Mouse (Mus musculus): Measurements from ENCODE around the gene Mgp. TPM values are rescaled to one million over a fixed set of nuclear protein-coding genes. Genes with fewer than 3 reads are reported as not detected.

The Mgp gene
- polyA plus RNA-seq, 1 experiment from 2014 or later: 8.2 TPM

GRCm38 (mm10) chr6:136900369-136901009 lies 24.9 kb upstream of the Mgp start:
- H3K4me3 ChIP-seq (replicated peaks; ENCODE audit: low read length): no peak overlapping the region
- no peak for ATAC-seq
- H3K27me3 ChIP-seq (replicated peaks; ENCODE audit: control insufficient read depth, insufficient read depth, low read length): no peaks in the 10 kb centered on the region
- WGBS: 85% methylated on average over 4 of the region's 4 CpGs
- H3K9ac ChIP-seq (replicated peaks; ENCODE audit: low read depth, low read length): no peak overlapping the region
- no peaks in the 10 kb centered on the region for H3K36me3 ChIP-seq (ENCODE audit: control insufficient read depth, insufficient read depth)
- no peaks in the 10 kb centered on the region for H3K9me3 ChIP-seq (ENCODE audit: control insufficient read depth, low read length)
- no peak overlapping the region for H3K4me2 ChIP-seq (ENCODE audit: low read length)
- no peaks in the 10 kb centered on the region for H3K4me1 ChIP-seq (replicated peaks; ENCODE audit: control insufficient read depth, insufficient read depth, low read length)
- no peak overlapping the region for H3K27ac ChIP-seq (ENCODE audit: low read length)

DNA sequence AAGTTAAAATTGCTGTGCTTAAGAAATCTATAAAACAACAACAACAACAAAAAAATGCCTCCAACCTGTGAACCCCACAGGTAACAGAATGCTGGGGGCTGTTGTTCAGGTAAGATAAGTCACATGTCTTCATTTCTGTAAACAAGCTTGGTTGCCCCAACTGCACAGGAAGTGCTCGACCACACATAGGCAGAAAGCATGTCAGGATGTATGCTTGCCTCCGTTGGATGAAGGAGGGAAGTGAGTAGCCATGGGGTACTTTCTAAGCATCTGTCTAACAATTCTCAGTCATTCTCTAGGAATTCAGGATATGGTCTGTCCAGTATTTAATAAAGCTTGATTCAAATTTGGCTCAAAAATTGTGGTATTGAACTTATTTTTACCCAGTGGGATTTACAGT lies 23.3 kb upstream of the Mgp start:
- H3K4me1 ChIP-seq (replicated peaks; ENCODE audit: control insufficient read depth, insufficient read depth, low read length): no peaks in the 10 kb centered on the region
- no peak overlapping the region for H3K9ac ChIP-seq (replicated peaks; ENCODE audit: low read depth, low read length)
- H3K4me3 ChIP-seq (replicated peaks; ENCODE audit: low read length): no peak overlapping the region
- no peak for ATAC-seq
- no peaks in the 10 kb centered on the region for H3K9me3 ChIP-seq (ENCODE audit: control insufficient read depth, low read length)
- 80% methylated on average over 2 of the region's 2 CpGs for WGBS
- no peak overlapping the region for H3K27ac ChIP-seq (ENCODE audit: low read length)
- no peaks in the 10 kb centered on the region for H3K36me3 ChIP-seq (ENCODE audit: control insufficient read depth, insufficient read depth)
- H3K4me2 ChIP-seq (ENCODE audit: low read length): no peak overlapping the region
- H3K27me3 ChIP-seq (replicated peaks; ENCODE audit: control insufficient read depth, insufficient read depth, low read length): no peaks in the 10 kb centered on the region

GRCm38 (mm10) chr6:136898222-136898621 lies 22.6 kb upstream of the Mgp start:
- WGBS: 67% methylated on average over 4 of the region's 4 CpGs
- no peaks in the 10 kb centered on the region for H3K9me3 ChIP-seq (ENCODE audit: control insufficient read depth, low read length)
- H3K4me3 ChIP-seq (replicated peaks; ENCODE audit: low read length): no peak overlapping the region
- H3K4me2 ChIP-seq (ENCODE audit: low read length): no peak overlapping the region
- no peak for ATAC-seq
- no peak overlapping the region for H3K9ac ChIP-seq (replicated peaks; ENCODE audit: low read depth, low read length)
- H3K4me1 ChIP-seq (replicated peaks; ENCODE audit: control insufficient read depth, insufficient read depth, low read length): no peaks in the 10 kb centered on the region
- no peak overlapping the region for H3K27ac ChIP-seq (ENCODE audit: low read length)
- H3K36me3 ChIP-seq (ENCODE audit: control insufficient read depth, insufficient read depth): no peaks in the 10 kb centered on the region
- H3K27me3 ChIP-seq (replicated peaks; ENCODE audit: control insufficient read depth, insufficient read depth, low read length): no peaks in the 10 kb centered on the region

- Histone ChIP-seq H3K4me2 (ENCODE audit: low read length) (no peak overlapping the region), H3K27ac (ENCODE audit: low read length) (no peak overlapping the region), H3K27me3 (replicated peaks; ENCODE audit: control insufficient read depth, insufficient read depth, low read length) (no peaks in the 10 kb centered on the region), H3K9me3 (ENCODE audit: control insufficient read depth, low read length) (no peaks in the 10 kb centered on the region), H3K9ac (replicated peaks; ENCODE audit: low read depth, low read length) (no peak overlapping the region), H3K36me3 (ENCODE audit: control insufficient read depth, insufficient read depth) (no peaks in the 10 kb centered on the region), H3K4me3 (replicated peaks; ENCODE audit: low read length) (no peak overlapping the region), H3K4me1 (replicated peaks; ENCODE audit: control insufficient read depth, insufficient read depth, low read length) (no peaks in the 10 kb centered on the region)
- no peak for ATAC-seq
- WGBS: 91% methylated on average over 4 of the region's 4 CpGs
These were observed 22.2 kb upstream of the Mgp start for GRCm38 (mm10) chr6:136897789-136898188.

DNA sequence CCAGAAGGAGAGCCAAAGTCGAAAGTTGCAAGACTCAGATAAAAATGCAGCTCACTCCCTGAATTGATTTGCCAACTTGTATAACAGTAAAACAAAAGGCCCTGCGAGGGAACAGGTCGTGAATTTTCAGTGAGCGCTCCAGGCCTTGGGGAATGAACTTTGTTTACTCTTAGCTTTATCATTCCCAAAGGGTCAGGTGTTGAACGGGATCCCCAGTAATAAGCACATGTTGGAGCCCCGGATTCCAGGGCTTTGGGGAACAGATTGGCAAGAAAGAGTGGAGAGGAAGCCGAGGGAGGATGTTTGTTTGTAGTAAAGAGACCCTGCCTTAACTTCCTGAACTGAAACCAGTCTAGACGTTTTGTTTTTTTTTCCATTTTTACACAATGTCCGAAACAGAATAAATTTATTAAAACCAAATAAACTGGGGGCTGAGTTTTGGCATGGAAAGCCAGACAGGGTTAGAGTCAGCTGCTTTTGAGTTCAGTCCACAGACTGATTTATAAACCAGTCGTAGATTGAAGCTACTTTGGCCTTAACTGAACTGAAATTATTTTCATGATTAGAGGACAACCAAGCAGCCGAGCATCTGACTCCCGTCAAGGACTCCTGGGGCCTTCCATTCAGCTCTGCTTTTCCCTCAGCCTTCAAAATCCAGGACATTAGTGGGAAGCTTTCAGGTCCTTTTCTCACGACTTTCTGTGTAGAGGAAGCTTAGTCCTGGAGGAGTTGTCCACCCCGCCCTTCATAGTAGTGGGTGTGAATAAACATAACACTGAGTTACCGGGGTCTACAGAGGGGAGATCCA lies 19.1 kb upstream of the Mgp start:
- 66% methylated on average over 15 of the region's 15 CpGs for WGBS
- H3K9ac ChIP-seq (replicated peaks; ENCODE audit: low read depth, low read length): no peak overlapping the region
- H3K4me3 ChIP-seq (replicated peaks; ENCODE audit: low read length): no peak overlapping the region
- ATAC-seq: no peak
- no peaks in the 10 kb centered on the region for H3K9me3 ChIP-seq (ENCODE audit: control insufficient read depth, low read length)
- no peak overlapping the region for H3K27ac ChIP-seq (ENCODE audit: low read length)
- no peaks in the 10 kb centered on the region for H3K27me3 ChIP-seq (replicated peaks; ENCODE audit: control insufficient read depth, insufficient read depth, low read length)
- H3K4me1 ChIP-seq (replicated peaks; ENCODE audit: control insufficient read depth, insufficient read depth, low read length): no peaks in the 10 kb centered on the region
- H3K4me2 ChIP-seq (ENCODE audit: low read length): no peak overlapping the region
- H3K36me3 ChIP-seq (ENCODE audit: control insufficient read depth, insufficient read depth): no peaks in the 10 kb centered on the region

DNA sequence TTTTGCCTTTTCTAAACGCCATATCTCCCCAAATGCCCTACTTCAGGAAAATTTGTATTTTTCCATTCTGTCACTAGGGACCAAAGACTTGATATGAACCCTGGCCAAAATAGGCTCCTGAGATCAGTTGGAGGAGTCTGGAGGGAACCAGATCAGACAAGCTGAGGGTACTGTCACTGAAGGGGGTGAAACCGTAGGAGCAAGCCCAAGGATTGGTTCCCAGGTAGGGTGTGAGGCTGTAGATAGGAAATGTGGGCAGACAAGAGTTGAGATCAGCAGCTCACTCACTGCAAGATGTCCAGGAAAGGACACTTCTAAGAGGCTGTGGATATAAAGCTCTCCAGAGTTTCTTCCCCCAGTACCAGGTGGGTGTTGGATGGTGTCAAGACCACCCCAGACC lies 16.4 kb upstream of the Mgp start:
- Histone ChIP-seq H3K27me3 (replicated peaks; ENCODE audit: control insufficient read depth, insufficient read depth, low read length) (no peaks in the 10 kb centered on the region), H3K4me2 (ENCODE audit: low read length) (no peak overlapping the region), H3K4me3 (replicated peaks; ENCODE audit: low read length) (no peak overlapping the region), H3K9ac (replicated peaks; ENCODE audit: low read depth, low read length) (no peak overlapping the region), H3K9me3 (ENCODE audit: control insufficient read depth, low read length) (no peaks in the 10 kb centered on the region), H3K27ac (ENCODE audit: low read length) (no peak overlapping the region), H3K36me3 (ENCODE audit: control insufficient read depth, insufficient read depth) (no peaks in the 10 kb centered on the region), H3K4me1 (replicated peaks; ENCODE audit: control insufficient read depth, insufficient read depth, low read length) (no peaks in the 10 kb centered on the region)
- ATAC-seq: no peak
- WGBS: 83% methylated on average over 2 of the region's 2 CpGs

- no peak overlapping the region for H3K4me2 ChIP-seq (ENCODE audit: low read length)
- no peak overlapping the region for H3K9ac ChIP-seq (replicated peaks; ENCODE audit: low read depth, low read length)
- WGBS: 92% methylated on average over 6 of the region's 6 CpGs
- ATAC-seq: no peak
- no peaks in the 10 kb centered on the region for H3K9me3 ChIP-seq (ENCODE audit: control insufficient read depth, low read length)
- H3K27me3 ChIP-seq (replicated peaks; ENCODE audit: control insufficient read depth, insufficient read depth, low read length): no peaks in the 10 kb centered on the region
- no peaks in the 10 kb centered on the region for H3K4me1 ChIP-seq (replicated peaks; ENCODE audit: control insufficient read depth, insufficient read depth, low read length)
- no peak overlapping the region for H3K27ac ChIP-seq (ENCODE audit: low read length)
- H3K4me3 ChIP-seq (replicated peaks; ENCODE audit: low read length): no peak overlapping the region
- no peaks in the 10 kb centered on the region for H3K36me3 ChIP-seq (ENCODE audit: control insufficient read depth, insufficient read depth)
These were observed 13.9 kb upstream of the Mgp start for GRCm38 (mm10) chr6:136889554-136889953.

DNA sequence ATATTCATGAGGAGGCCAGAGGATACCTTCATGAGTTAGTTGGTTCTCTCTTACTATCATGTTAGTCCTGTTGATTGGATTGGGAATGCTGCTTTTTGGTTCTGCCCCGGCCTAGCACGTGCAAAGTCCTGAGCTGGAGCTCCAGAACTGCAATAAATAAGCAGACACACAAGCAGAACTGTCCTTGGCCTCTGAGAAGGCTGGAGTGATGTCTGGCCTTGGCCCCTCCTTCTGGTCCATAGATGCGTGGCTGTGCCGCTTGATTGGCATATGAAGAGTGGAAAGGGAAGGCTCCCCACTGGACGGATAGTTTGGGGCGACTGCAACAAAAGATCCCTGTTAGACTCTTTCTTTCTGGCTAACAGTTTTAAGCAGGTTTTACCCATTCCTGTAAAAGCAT lies 13.4 kb upstream of the Mgp start:
- Histone ChIP-seq H3K27ac (ENCODE audit: low read length) (no peak overlapping the region), H3K36me3 (ENCODE audit: control insufficient read depth, insufficient read depth) (no peaks in the 10 kb centered on the region), H3K9me3 (ENCODE audit: control insufficient read depth, low read length) (no peaks in the 10 kb centered on the region), H3K4me2 (ENCODE audit: low read length) (no peak overlapping the region), H3K27me3 (replicated peaks; ENCODE audit: control insufficient read depth, insufficient read depth, low read length) (no peaks in the 10 kb centered on the region), H3K9ac (replicated peaks; ENCODE audit: low read depth, low read length) (no peak overlapping the region), H3K4me1 (replicated peaks; ENCODE audit: control insufficient read depth, insufficient read depth, low read length) (no peaks in the 10 kb centered on the region), H3K4me3 (replicated peaks; ENCODE audit: low read length) (no peak overlapping the region)
- no peak for ATAC-seq
- 84% methylated on average over 6 of the region's 6 CpGs for WGBS

DNA sequence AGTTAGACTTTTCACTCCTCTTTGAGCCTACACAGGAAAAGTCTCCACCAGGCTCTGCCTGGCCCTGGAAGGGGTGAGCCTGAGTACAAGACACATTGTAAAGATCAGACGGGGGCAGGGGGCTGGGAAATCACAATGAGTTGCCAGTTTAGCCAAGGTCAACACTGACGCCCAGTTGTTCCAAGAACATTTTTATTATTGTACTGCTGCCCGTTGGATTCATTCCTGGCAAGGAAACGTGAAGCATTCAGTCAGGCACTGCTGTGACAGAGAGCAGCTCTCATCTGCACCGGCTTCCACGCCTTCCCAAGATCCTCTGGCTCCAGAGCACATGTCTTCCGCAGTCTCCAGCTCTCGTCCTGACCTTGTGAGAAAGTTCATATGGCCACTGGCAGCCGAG lies 12.2 kb upstream of the Mgp start:
- 80% methylated on average over 9 of the region's 9 CpGs for WGBS
- H3K4me1 ChIP-seq (replicated peaks; ENCODE audit: control insufficient read depth, insufficient read depth, low read length): no peaks in the 10 kb centered on the region
- H3K36me3 ChIP-seq (ENCODE audit: control insufficient read depth, insufficient read depth): no peaks in the 10 kb centered on the region
- H3K27ac ChIP-seq (ENCODE audit: low read length): no peak overlapping the region
- H3K9ac ChIP-seq (replicated peaks; ENCODE audit: low read depth, low read length): no peak overlapping the region
- no peak overlapping the region for H3K4me3 ChIP-seq (replicated peaks; ENCODE audit: low read length)
- no peak overlapping the region for H3K4me2 ChIP-seq (ENCODE audit: low read length)
- H3K9me3 ChIP-seq (ENCODE audit: control insufficient read depth, low read length): no peaks in the 10 kb centered on the region
- ATAC-seq: no peak
- H3K27me3 ChIP-seq (replicated peaks; ENCODE audit: control insufficient read depth, insufficient read depth, low read length): no peaks in the 10 kb centered on the region
